Mouse (Mus musculus): ENCODE data around the gene Ccr8. TPM values are rescaled to one million over a fixed set of nuclear protein-coding genes. Genes with fewer than 3 reads are reported as not detected.
"Not testable (repeated sequence)": the region's sequence is repeated elsewhere in the genome, so short reads cannot be mapped to it uniquely, and the experiment has no call there.

Gene Ccr8
- polyA plus RNA-seq, 1 experiment from 2014 or later: not detected

GRCm38 (mm10) chr9:120091086-120091485 lies 828 bp upstream of the Ccr8 start:
- no peak overlapping the region for H3K4me3 ChIP-seq (replicated peaks)
- ATAC-seq (ENCODE audit: low read depth) (no peak), DNase-seq (no peak)
- no peaks in the 10 kb centered on the region for H3K4me1 ChIP-seq (replicated peaks)
- no peaks in the 10 kb centered on the region for H3K9me3 ChIP-seq (replicated peaks)
- no peaks in the 10 kb centered on the region for H3K36me3 ChIP-seq
- H3K27me3 ChIP-seq: no peaks in the 10 kb centered on the region
- no peak overlapping the region for H3K9ac ChIP-seq
- H3K27ac ChIP-seq: no peak overlapping the region
- H3K4me2 ChIP-seq: no peak overlapping the region
- 74% methylated on average over 10 of the region's 10 CpGs for WGBS (ENCODE audit: insufficient replicate concordance)

GRCm38 (mm10) chr9:120093701-120094100 lies 1.8 kb downstream of the Ccr8 start:
- no peaks in the 10 kb centered on the region for H3K27me3 ChIP-seq
- DNase-seq (no peak), ATAC-seq (ENCODE audit: low read depth) (no peak)
- no peak overlapping the region for H3K4me2 ChIP-seq
- no peaks in the 10 kb centered on the region for H3K4me1 ChIP-seq (replicated peaks)
- H3K9me3 ChIP-seq (replicated peaks): no peaks in the 10 kb centered on the region
- 71% methylated on average over 13 of the region's 13 CpGs for WGBS (ENCODE audit: insufficient replicate concordance)
- H3K27ac ChIP-seq: no peak overlapping the region
- no peak overlapping the region for H3K9ac ChIP-seq
- H3K4me3 ChIP-seq (replicated peaks): no peak overlapping the region
- no peaks in the 10 kb centered on the region for H3K36me3 ChIP-seq

GRCm38 (mm10) chr9:120095886-120096285 lies 4.0 kb downstream of the Ccr8 start:
- H3K4me3 ChIP-seq (replicated peaks): no peak overlapping the region
- DNase-seq: no peak
- H3K36me3 ChIP-seq: no peaks in the 10 kb centered on the region
- no peaks in the 10 kb centered on the region for H3K27me3 ChIP-seq
- no peak for ATAC-seq (ENCODE audit: low read depth)
- no peaks in the 10 kb centered on the region for H3K9me3 ChIP-seq (replicated peaks)
- no peak overlapping the region for H3K27ac ChIP-seq
- H3K9ac ChIP-seq: no peak overlapping the region
- H3K4me2 ChIP-seq: no peak overlapping the region
- H3K4me1 ChIP-seq (replicated peaks): peaks cover 10% of the 10 kb centered on the region; the same call in 1 of the 2 replicates
- 21% methylated on average over 7 of the region's 7 CpGs for WGBS (ENCODE audit: insufficient replicate concordance)

- Histone ChIP-seq H3K4me1 (replicated peaks) (peaks cover 10% of the 10 kb centered on the region; the same call in 1 of the 2 replicates), H3K36me3 (no peaks in the 10 kb centered on the region), H3K27me3 (no peaks in the 10 kb centered on the region), H3K4me2 (peak overlapping the region; percentile 23; the same call in 1 of the 2 replicates), H3K9ac (no peak overlapping the region), H3K4me3 (replicated peaks) (no peak overlapping the region), H3K27ac (no peak overlapping the region), H3K9me3 (replicated peaks) (peaks cover 10% of the 10 kb centered on the region; the same call in 1 of the 2 replicates)
- DNase-seq: peak; percentile 44
- no peak for ATAC-seq (ENCODE audit: low read depth)
- WGBS (ENCODE audit: insufficient replicate concordance): 18% methylated on average over 7 of the region's 7 CpGs
Observed at GRCm38 (mm10) chr9:120098682-120099081, 6.8 kb downstream of the Ccr8 start.

GRCm38 (mm10) chr9:120099304-120099703 lies 7.4 kb downstream of the Ccr8 start:
- 74% methylated on average over 8 of the region's 8 CpGs for WGBS (ENCODE audit: insufficient replicate concordance)
- H3K27me3 ChIP-seq: no peaks in the 10 kb centered on the region
- H3K9ac ChIP-seq: no peak overlapping the region
- peaks cover 10% of the 10 kb centered on the region; the same call in 1 of the 2 replicates for H3K4me1 ChIP-seq (replicated peaks)
- no peak overlapping the region for H3K27ac ChIP-seq
- H3K9me3 ChIP-seq (replicated peaks): peaks cover 10% of the 10 kb centered on the region; the same call in 1 of the 2 replicates
- ATAC-seq (ENCODE audit: low read depth) (no peak), DNase-seq (no peak)
- H3K36me3 ChIP-seq: no peaks in the 10 kb centered on the region
- H3K4me2 ChIP-seq: no peak overlapping the region
- H3K4me3 ChIP-seq (replicated peaks): no peak overlapping the region

- no peak overlapping the region for H3K4me2 ChIP-seq
- ATAC-seq (ENCODE audit: low read depth): no peak
- H3K36me3 ChIP-seq: no peaks in the 10 kb centered on the region
- WGBS (ENCODE audit: insufficient replicate concordance): 81% methylated on average over 2 of the region's 2 CpGs
- H3K27ac ChIP-seq: no peak overlapping the region
- H3K9ac ChIP-seq: no peak overlapping the region
- no peak overlapping the region for H3K4me3 ChIP-seq (replicated peaks)
- DNase-seq: no peak
- peaks cover 10% of the 10 kb centered on the region; the same call in 1 of the 2 replicates for H3K9me3 ChIP-seq (replicated peaks)
- no peaks in the 10 kb centered on the region for H3K27me3 ChIP-seq
- H3K4me1 ChIP-seq (replicated peaks): peaks cover 10% of the 10 kb centered on the region; the same call in 1 of the 2 replicates
Observed at GRCm38 (mm10) chr9:120101165-120101564, 9.3 kb downstream of the Ccr8 start.

- H3K9ac ChIP-seq; H3K4me2 ChIP-seq; H3K9me3 ChIP-seq (replicated peaks); ATAC-seq (ENCODE audit: low read depth); H3K36me3 ChIP-seq; DNase-seq; H3K27me3 ChIP-seq; H3K27ac ChIP-seq; H3K4me3 ChIP-seq (replicated peaks): not testable (repeated sequence)
- peaks cover 37% of the 10 kb centered on the region for H3K4me1 ChIP-seq (replicated peaks)
- WGBS (ENCODE audit: insufficient replicate concordance): 85% methylated on average over 12 of the region's 12 CpGs
Observed at GRCm38 (mm10) chr9:120108953-120109352, 17.0 kb downstream of the Ccr8 start.

- Histone ChIP-seq H3K4me2 (peak within 1 kb of the TSS; percentile 95), H3K4me3 (replicated peaks) (peak within 1 kb of the TSS; percentile 89), H3K4me1 (replicated peaks) (peaks cover 50% of the 10 kb centered on the region), H3K36me3 (no peaks in the 10 kb centered on the region), H3K9me3 (replicated peaks) (no peaks in the 10 kb centered on the region), H3K27me3 (no peaks in the 10 kb centered on the region), H3K9ac (peak within 1 kb of the TSS; percentile 94), H3K27ac (peak within 1 kb of the TSS; percentile 100)
- under 1% methylated on average over 62 of the region's 62 CpGs for WGBS (ENCODE audit: insufficient replicate concordance)
- DNase-seq (peak; percentile 96), ATAC-seq (ENCODE audit: low read depth) (peak; percentile 79)
Observed at GRCm38 (mm10) chr9:120110211-120111018, 18.5 kb downstream of the Ccr8 start, which contains the start of gene Slc25a38. Gene Slc25a38 (plus strand): TSS chr9:120110374.

- peaks cover 1% of the 10 kb centered on the region; the same call in 1 of the 2 replicates for H3K36me3 ChIP-seq
- no peak for DNase-seq
- peak overlapping the region; percentile 74 for H3K9ac ChIP-seq
- H3K4me2 ChIP-seq: peak overlapping the region; percentile 95
- ATAC-seq (ENCODE audit: low read depth): no peak
- H3K4me3 ChIP-seq (replicated peaks): peak overlapping the region; percentile 89
- H3K27ac ChIP-seq: peak overlapping the region; percentile 100
- no peaks in the 10 kb centered on the region for H3K9me3 ChIP-seq (replicated peaks)
- H3K27me3 ChIP-seq: no peaks in the 10 kb centered on the region
- WGBS (ENCODE audit: insufficient replicate concordance): 53% methylated on average over 15 of the region's 15 CpGs
- H3K4me1 ChIP-seq (replicated peaks): peaks cover 59% of the 10 kb centered on the region
Observed at GRCm38 (mm10) chr9:120111156-120111945, 19.4 kb downstream of the Ccr8 start.

- Histone ChIP-seq H3K36me3 (peaks cover 12% of the 10 kb centered on the region), H3K27me3 (no peaks in the 10 kb centered on the region), H3K4me2 (peak overlapping the region; percentile 95), H3K9ac (peak overlapping the region; percentile 74), H3K4me1 (replicated peaks) (peaks cover 71% of the 10 kb centered on the region), H3K27ac (peak overlapping the region; percentile 100), H3K4me3 (replicated peaks) (peak overlapping the region; percentile 43), H3K9me3 (replicated peaks) (no peaks in the 10 kb centered on the region)
- ATAC-seq (ENCODE audit: low read depth) (peak; percentile 21), DNase-seq (peak; percentile 77)
- WGBS (ENCODE audit: insufficient replicate concordance): 33% methylated on average over 6 of the region's 6 CpGs
Observed at GRCm38 (mm10) chr9:120112472-120112871, 20.6 kb downstream of the Ccr8 start.

GRCm38 (mm10) chr9:120113456-120113855 lies 21.5 kb downstream of the Ccr8 start:
- ATAC-seq (ENCODE audit: low read depth): no peak
- Histone ChIP-seq H3K4me2 (peak overlapping the region; percentile 95), H3K4me1 (replicated peaks) (peaks cover 81% of the 10 kb centered on the region), H3K27me3 (no peaks in the 10 kb centered on the region), H3K36me3 (peaks cover 22% of the 10 kb centered on the region), H3K4me3 (replicated peaks) (peak overlapping the region; percentile 43), H3K9me3 (replicated peaks) (no peaks in the 10 kb centered on the region), H3K9ac (peak overlapping the region; percentile 74), H3K27ac (peak overlapping the region; percentile 100)
- WGBS (ENCODE audit: insufficient replicate concordance): 76% methylated on average over 7 of the region's 7 CpGs
- no peak for DNase-seq

Measured in liver, embryonic 13.5 days (tissue).